Mouse (Mus musculus) midbrain, embryonic 10.5 days (tissue): ENCODE results near the gene Cyb561d2. TPM values are rescaled to one million over a fixed set of nuclear protein-coding genes. Genes with fewer than 3 reads are reported as not detected.

Experiments
- DNase-seq: peaks from one replicate; pipeline ENCODE4 v3.0.0-alpha.2; 2017; ENCODE audit warnings: low spot score
- H3K27ac ChIP-seq: fragments of 300-500 bp; sonication (generic); replicated peaks from 2 replicates; pipeline ENCODE4 v1.5.1; 2016; ENCODE audit warnings: mild to moderate bottlenecking
- H3K27me3 ChIP-seq: fragments of 300-500 bp; sonication (generic); 2 replicates; pipeline ENCODE4 v1.6.1; 2016; ENCODE audit warnings: low read depth, mild to moderate bottlenecking; ENCODE audit not compliant: poor library complexity, severe bottlenecking
- H3K36me3 ChIP-seq: fragments of 300-500 bp; sonication (generic); 2 replicates; pipeline ENCODE4 v1.6.1; 2016; ENCODE audit warnings: mild to moderate bottlenecking, moderate library complexity
- H3K4me1 ChIP-seq: fragments of 300-500 bp; sonication (generic); 2 replicates; pipeline ENCODE4 v1.6.1; 2016
- H3K4me3 ChIP-seq: fragments of 300-500 bp; sonication (generic); 2 replicates; pipeline ENCODE4 v1.5.1; 2016; ENCODE audit warnings: mild to moderate bottlenecking, moderate library complexity
- H3K9me3 ChIP-seq: fragments of 300-500 bp; sonication (generic); replicated peaks from 2 replicates; pipeline ENCODE4 v1.6.1; 2016; ENCODE audit warnings: mild to moderate bottlenecking
- WGBS: fragments of 180-500 bp; shearing (Covaris S2); methylation state at CpG from one replicate; pipeline ENCODE4 v1.1.7; 2016; 5-methylcytosine and 5-hydroxymethylcytosine counted together
- polyA plus RNA-seq: library from polyadenylated mRNA; unstranded; fragments of >200 nt; fragmentation: Nextera tagmentation; extraction: Ambion mirVana; gene quantifications from 2 replicates; pipeline ENCODE4 v1.2.1, GENCODE M21; 2016

Cyb561d2 gene
- polyA plus RNA-seq, 1 experiment from 2014 or later = 20.5 TPM

- WGBS = 86% methylated on average over 3 of the region's 3 CpGs
- DNase-seq = no peak
- Histone ChIP-seq H3K27ac (no peak overlapping the region), H3K4me1 (peaks cover 29% of the 10 kb centered on the region), H3K4me3 (no peak overlapping the region), H3K9me3 (no peaks in the 10 kb centered on the region), H3K36me3 (no peaks in the 10 kb centered on the region), H3K27me3 (peaks cover 43% of the 10 kb centered on the region)
Observed at GRCm38 (mm10) chr9:107496359-107496758, 45.6 kb downstream of the Cyb561d2 start.

GRCm38 (mm10) chr9:107494238-107494637 lies 47.8 kb downstream of the Cyb561d2 start:
- 52% methylated on average over 12 of the region's 12 CpGs for WGBS
- DNase-seq = no peak
- peaks cover 29% of the 10 kb centered on the region for H3K4me1 ChIP-seq
- H3K4me3 ChIP-seq = no peak overlapping the region
- peaks cover 43% of the 10 kb centered on the region for H3K27me3 ChIP-seq
- H3K9me3 ChIP-seq = no peaks in the 10 kb centered on the region
- H3K36me3 ChIP-seq = no peaks in the 10 kb centered on the region
- peak overlapping the region; percentile 49; the same call in 1 of the 2 replicates for H3K27ac ChIP-seq

- WGBS = 45% methylated on average over 1 of the region's 1 CpGs
- Histone ChIP-seq H3K4me1 (peaks cover 29% of the 10 kb centered on the region), H3K4me3 (no peak overlapping the region), H3K27me3 (peaks cover 42% of the 10 kb centered on the region), H3K36me3 (no peaks in the 10 kb centered on the region), H3K27ac (0 out of 2 replicates have a peak overlapping the region, but pooled peaks have one; percentile 6), H3K9me3 (no peaks in the 10 kb centered on the region)
- DNase-seq = no peak
Observed at GRCm38 (mm10) chr9:107493511-107493910, 48.5 kb downstream of the Cyb561d2 start.

GRCm38 (mm10) chr9:107490625-107491024 lies 51.4 kb downstream of the Cyb561d2 start:
- no peak overlapping the region for H3K4me3 ChIP-seq
- 73% methylated on average over 6 of the region's 6 CpGs for WGBS
- H3K36me3 ChIP-seq = no peaks in the 10 kb centered on the region
- peaks cover 26% of the 10 kb centered on the region for H3K27me3 ChIP-seq
- H3K9me3 ChIP-seq = no peaks in the 10 kb centered on the region
- no peak for DNase-seq
- no peak overlapping the region for H3K27ac ChIP-seq
- H3K4me1 ChIP-seq = peaks cover 40% of the 10 kb centered on the region

- 78% methylated on average over 8 of the region's 8 CpGs for WGBS
- H3K27me3 ChIP-seq = peaks cover 26% of the 10 kb centered on the region
- H3K4me1 ChIP-seq = peaks cover 45% of the 10 kb centered on the region
- H3K4me3 ChIP-seq = 0 out of 2 replicates have a peak overlapping the region, but pooled peaks have one; percentile 14
- 0 out of 2 replicates have a peak overlapping the region, but pooled peaks have one; percentile 3 for H3K27ac ChIP-seq
- no peaks in the 10 kb centered on the region for H3K9me3 ChIP-seq
- no peaks in the 10 kb centered on the region for H3K36me3 ChIP-seq
- DNase-seq = no peak
Observed at GRCm38 (mm10) chr9:107490146-107490545, 51.8 kb downstream of the Cyb561d2 start.

Other genes starting within 250 kb of the Cyb561d2 start
- 7.3 and 7.5 TPM in 2 replicates for gene Cish, start 246.2 kb downstream of the Cyb561d2 start, polyA plus RNA-seq
- 13.5 and 15.2 TPM in 2 replicates for gene Hemk1, start 203.8 kb downstream of the Cyb561d2 start, polyA plus RNA-seq
- gene 6430571L13Rik, start 201.6 kb downstream of the Cyb561d2 start, polyA plus RNA-seq = 1.8 and 2.5 TPM in 2 replicates
- 1.00 and 1.7 TPM in 2 replicates for gene Cacna2d2, start 142.6 kb downstream of the Cyb561d2 start, polyA plus RNA-seq
- 38.6 and 39.5 TPM in 2 replicates for gene Tmem115, start 8.2 kb downstream of the Cyb561d2 start, polyA plus RNA-seq
- 37.1 and 40.4 TPM in 2 replicates for gene Nprl2, start within 50 bp of the Cyb561d2 start, polyA plus RNA-seq
- gene Zmynd10, start 5.1 kb upstream of the Cyb561d2 start, polyA plus RNA-seq = 0.75 and 1.1 TPM in 2 replicates
- 54.2 and 54.8 TPM in 2 replicates for gene Rassf1, start 9.4 kb upstream of the Cyb561d2 start, polyA plus RNA-seq
- gene Tusc2, start 21.1 kb upstream of the Cyb561d2 start, polyA plus RNA-seq = 79.2 and 84.3 TPM in 2 replicates
- gene Hyal2, start 25.8 kb upstream of the Cyb561d2 start, polyA plus RNA-seq = 143 and 150 TPM in 2 replicates
- gene Hyal1, start 34.7 kb upstream of the Cyb561d2 start, polyA plus RNA-seq = 6.8 and 9.3 TPM in 2 replicates
- 17.6 and 18.2 TPM in 2 replicates for gene Naa80, start 36.7 kb upstream of the Cyb561d2 start, polyA plus RNA-seq
- gene Hyal3, start 38.6 kb upstream of the Cyb561d2 start, polyA plus RNA-seq = 0.62 and 0.96 TPM in 2 replicates
- gene Ifrd2, start 45.4 kb upstream of the Cyb561d2 start, polyA plus RNA-seq = 46.3 and 56.8 TPM in 2 replicates
- 1.8 and 3.2 TPM in 2 replicates for gene Sema3b, start 67.0 kb upstream of the Cyb561d2 start, polyA plus RNA-seq
- gene Gnai2, start 93.2 kb upstream of the Cyb561d2 start, polyA plus RNA-seq = 629 and 656 TPM in 2 replicates
- gene Slc38a3, start 127.3 kb upstream of the Cyb561d2 start, polyA plus RNA-seq = 9.3 and 11.6 TPM in 2 replicates
- gene Gnat1, start 137.5 kb upstream of the Cyb561d2 start, polyA plus RNA-seq = 3.2 and 3.6 TPM in 2 replicates
- gene Sema3f, start 168.3 kb upstream of the Cyb561d2 start, polyA plus RNA-seq = 14.9 and 17.2 TPM in 2 replicates
- 200 and 220 TPM in 2 replicates for gene Rbm5, start 228.8 kb upstream of the Cyb561d2 start, polyA plus RNA-seq